Mouse (Mus musculus): ENCODE data around the gene Lrrc71. TPM values are rescaled to one million over a fixed set of nuclear protein-coding genes. Genes with fewer than 3 reads are reported as not detected.

Gene Lrrc71
- total and polyA plus RNA-seq, 3 experiments, result 0.14 to 0.17 TPM; not detected in 1

DNA sequence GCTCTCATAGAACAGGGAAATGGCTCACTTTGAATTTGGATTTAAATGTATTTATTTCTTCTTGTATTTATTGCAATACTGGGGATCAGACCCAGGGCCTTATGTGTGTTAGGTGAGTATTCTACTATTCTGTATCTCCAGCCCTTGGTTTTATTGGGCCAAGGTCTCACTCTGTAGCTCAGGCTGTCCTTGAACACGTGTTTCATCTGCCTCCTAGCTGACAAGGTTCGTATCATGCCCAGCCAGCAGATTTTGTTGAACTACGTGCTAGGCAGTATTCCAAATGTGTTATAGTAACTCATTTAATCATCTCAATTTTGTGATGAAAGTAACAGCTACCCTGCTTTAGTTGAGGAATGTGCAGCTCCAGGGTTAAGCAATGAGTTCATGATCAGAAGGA lies 6.4 kb downstream of the Lrrc71 start:
- dilution Hi-C loops (cut with MboI; ENCODE audit: extremely low pct_ligation_motif_present, extremely low pct_unique_long_range_greater_than_20kb, low sequenced_read_pairs) (no loop called here), in situ Hi-C loops (cut with MboI; ENCODE audit: low pct_ligation_motif_present, low pct_unique_long_range_greater_than_20kb, low sequenced_read_pairs) (no loop called here)
- Histone ChIP-seq H3K36me3 (replicated peaks in 1 of 2; ENCODE audit: control insufficient read depth in 1 of 2, insufficient read depth in 1 of 2, low read length in 1 of 2) (peaks cover 9 to 28% of the 10 kb centered on the region in 2 experiments), H3K9me3 (replicated peaks; ENCODE audit: low read length) (no peaks in the 10 kb centered on the region), H3K27me3 (replicated peaks) (peaks cover 6% of the 10 kb centered on the region), H3K4me3 (replicated peaks in 1 of 3; ENCODE audit: low read depth in 2 of 3, low read length in 2 of 3, poor library complexity in 1 of 3) (no peak overlapping the region), H3K27ac (ENCODE audit: insufficient read depth, low read depth) (no peak overlapping the region), H3K4me1 (ENCODE audit: control insufficient read depth in 1 of 2, insufficient read depth in 2 of 2) (peaks cover 0 to 10% of the 10 kb centered on the region in 2 experiments; a peak in 1 of 4 replicates), H3K9ac (ENCODE audit: insufficient read depth, low read depth) (no peak overlapping the region), H3K79me2 (replicated peaks; ENCODE audit: control insufficient read depth, extremely low read depth, insufficient read depth, poor library complexity, severe bottlenecking) (no peaks in the 10 kb centered on the region), H3K4me2 (ENCODE audit: insufficient read depth, low read depth, poor library complexity, severe bottlenecking) (no peak overlapping the region)
- TF ChIP-seq CHD1 (IDR thresholded peaks at IDR 0.05; ENCODE audit: low read depth, low read length) (no peak), RCOR1 (conservative IDR thresholded peaks at IDR 0.05; ENCODE audit: low read depth, low read length) (no peak), HCFC1 (IDR thresholded peaks at IDR 0.05; ENCODE audit: low read depth, low read length) (no peak)
- DNase-seq (ENCODE audit: extremely low read depth), result no peak

DNA sequence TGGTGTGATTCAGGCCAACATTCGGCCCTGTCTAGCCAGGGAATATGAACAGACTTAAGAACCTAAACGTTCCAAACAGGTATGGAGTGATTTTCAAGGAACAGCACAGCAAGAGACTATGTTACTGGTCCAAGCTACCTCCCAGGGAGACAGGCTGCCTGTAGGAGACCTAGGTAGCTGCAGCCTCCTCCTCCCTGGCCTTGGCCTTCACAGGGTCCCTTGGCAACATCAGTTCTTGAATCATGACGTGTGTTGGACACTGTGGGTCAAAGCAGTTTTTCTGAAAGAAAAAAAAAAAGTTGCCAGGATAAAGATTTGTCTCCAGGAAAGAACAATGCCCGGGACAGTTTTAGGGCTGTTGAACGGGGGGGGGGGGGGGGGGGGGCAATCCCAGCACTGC lies 9.5 kb downstream of the Lrrc71 start:
- H3K9me3 ChIP-seq (replicated peaks; ENCODE audit: low read length), result no peaks in the 10 kb centered on the region
- in situ Hi-C loops (cut with MboI; ENCODE audit: low pct_ligation_motif_present, low pct_unique_long_range_greater_than_20kb, low sequenced_read_pairs) (no loop called here), dilution Hi-C loops (cut with MboI; ENCODE audit: extremely low pct_ligation_motif_present, extremely low pct_unique_long_range_greater_than_20kb, low sequenced_read_pairs) (no loop called here)
- no peak overlapping the region for H3K4me3 ChIP-seq (replicated peaks in 1 of 3; ENCODE audit: low read depth in 2 of 3, low read length in 2 of 3, poor library complexity in 1 of 3)
- H3K4me2 ChIP-seq (ENCODE audit: insufficient read depth, low read depth, poor library complexity, severe bottlenecking), result no peak overlapping the region
- H3K27ac ChIP-seq (ENCODE audit: insufficient read depth, low read depth), result no peak overlapping the region
- H3K27me3 ChIP-seq (replicated peaks), result no peaks in the 10 kb centered on the region
- peaks cover 0 to 7% of the 10 kb centered on the region in 2 experiments; a peak in 1 of 4 replicates for H3K4me1 ChIP-seq (ENCODE audit: control insufficient read depth in 1 of 2, insufficient read depth in 2 of 2)
- no peaks in the 10 kb centered on the region for H3K79me2 ChIP-seq (replicated peaks; ENCODE audit: control insufficient read depth, extremely low read depth, insufficient read depth, poor library complexity, severe bottlenecking)
- TF ChIP-seq JUND (conservative IDR thresholded peaks at IDR 0.05; ENCODE audit: low read depth, low read length) (no peak), GABPA (IDR thresholded peaks at IDR 0.05; ENCODE audit: insufficient replicate concordance, low read depth, low read length) (no peak), KAT2A (IDR thresholded peaks at IDR 0.05; ENCODE audit: insufficient replicate concordance, low read length) (no peak), MAZ (IDR thresholded peaks at IDR 0.05; ENCODE audit: low read depth, low read length) (no peak), MAFK (IDR thresholded peaks at IDR 0.05; ENCODE audit: insufficient replicate concordance, low read length) (no peak), ZMIZ1 (IDR thresholded peaks at IDR 0.05; ENCODE audit: low read depth, low read length) (no peak), UBTF (IDR thresholded peaks at IDR 0.05; ENCODE audit: low read depth, low read length) (no peak), SMC3 (IDR thresholded peaks at IDR 0.05; ENCODE audit: low read depth, low read length) (no peak), RCOR1 (conservative IDR thresholded peaks at IDR 0.05; ENCODE audit: low read depth, low read length) (no peak)
- no peak overlapping the region for H3K9ac ChIP-seq (ENCODE audit: insufficient read depth, low read depth)
- DNase-seq (ENCODE audit: extremely low read depth), result no peak
- H3K36me3 ChIP-seq (replicated peaks in 1 of 2; ENCODE audit: control insufficient read depth in 1 of 2, insufficient read depth in 1 of 2, low read length in 1 of 2), result peaks cover 27 to 59% of the 10 kb centered on the region in 2 experiments

GRCm38 (mm10) chr3:87735335-87735734 lies 13.1 kb downstream of the Lrrc71 start:
- TF ChIP-seq CHD2 (IDR thresholded peaks at IDR 0.05; ENCODE audit: low read length), result no peak
- TF ChIP-seq RCOR1 (conservative IDR thresholded peaks at IDR 0.05; ENCODE audit: low read depth, low read length), result no peak
- TF ChIP-seq KAT2A (IDR thresholded peaks at IDR 0.05; ENCODE audit: insufficient replicate concordance, low read length), result no peak
- no peak for TF ChIP-seq ZC3H11A (IDR thresholded peaks at IDR 0.05; ENCODE audit: low read depth, low read length)
- TF ChIP-seq MXI1 (IDR thresholded peaks at IDR 0.05; ENCODE audit: low read depth, low read length), result no peak
- TF ChIP-seq NRF1 (IDR thresholded peaks at IDR 0.05; ENCODE audit: low read depth, low read length), result no peak
- no peak for TF ChIP-seq USF1 (IDR thresholded peaks at IDR 0.05; ENCODE audit: low read depth, low read length)
- TF ChIP-seq ELF1 (IDR thresholded peaks at IDR 0.05; ENCODE audit: low read depth, low read length), result no peak
- TF ChIP-seq NELFE (IDR thresholded peaks at IDR 0.05; ENCODE audit: low read depth, low read length), result no peak
- TF ChIP-seq SIN3A (IDR thresholded peaks at IDR 0.05; ENCODE audit: low read length), result no peak
- no peak for TF ChIP-seq MEF2A (IDR thresholded peaks at IDR 0.05; ENCODE audit: borderline replicate concordance, low read depth, low read length)
- no peak for TF ChIP-seq CHD1 (IDR thresholded peaks at IDR 0.05; ENCODE audit: low read depth, low read length)
- dilution Hi-C loops (cut with MboI; ENCODE audit: extremely low pct_ligation_motif_present, extremely low pct_unique_long_range_greater_than_20kb, low sequenced_read_pairs), result no loop called here
- in situ Hi-C loops (cut with MboI; ENCODE audit: low pct_ligation_motif_present, low pct_unique_long_range_greater_than_20kb, low sequenced_read_pairs), result no loop called here
- Histone ChIP-seq H3K27ac (ENCODE audit: insufficient read depth, low read depth) (no peak overlapping the region), H3K4me3 (replicated peaks in 1 of 3; ENCODE audit: low read depth in 2 of 3, low read length in 2 of 3, poor library complexity in 1 of 3) (no peak overlapping the region), H3K9ac (ENCODE audit: insufficient read depth, low read depth) (no peak overlapping the region), H3K36me3 (replicated peaks in 1 of 2; ENCODE audit: control insufficient read depth in 1 of 2, insufficient read depth in 1 of 2, low read length in 1 of 2) (peaks cover 51 to 88% of the 10 kb centered on the region in 2 experiments), H3K9me3 (replicated peaks; ENCODE audit: low read length) (no peaks in the 10 kb centered on the region), H3K27me3 (replicated peaks) (no peaks in the 10 kb centered on the region), H3K79me2 (replicated peaks; ENCODE audit: control insufficient read depth, extremely low read depth, insufficient read depth, poor library complexity, severe bottlenecking) (no peaks in the 10 kb centered on the region), H3K4me1 (ENCODE audit: control insufficient read depth in 1 of 2, insufficient read depth in 2 of 2) (no peaks in the 10 kb centered on the region), H3K4me2 (ENCODE audit: insufficient read depth, low read depth, poor library complexity, severe bottlenecking) (no peak overlapping the region)
- no peak for DNase-seq (ENCODE audit: extremely low read depth)
